Mouse (Mus musculus): ENCODE data around the gene Slc24a4. TPM values are rescaled to one million over a fixed set of nuclear protein-coding genes. Genes with fewer than 3 reads are reported as not detected.

Slc24a4 gene
- polyA plus RNA-seq, 1 experiment, result 3.4 TPM

GRCm38 (mm10) chr12:102295662-102296061 is 167.1 kb downstream of the Slc24a4 start:
- TF ChIP-seq CTCF (IDR thresholded peaks at IDR 0.05; ENCODE audit: borderline replicate concordance, insufficient read depth, low read depth, low read length), result no peak
- TF ChIP-seq POLR2A (IDR thresholded peaks at IDR 0.05; ENCODE audit: borderline replicate concordance, insufficient read depth, low read length), result no peak
- no peak for DNase-seq
- 54% methylated on average over 8 of the region's 8 CpGs for WGBS
- Histone ChIP-seq H3K4me3 (replicated peaks; ENCODE audit: insufficient read depth, low read depth, low read length) (no peak overlapping the region), H3K4me1 (ENCODE audit: control insufficient read depth, insufficient read depth, low read length) (no peaks in the 10 kb centered on the region), H3K27ac (ENCODE audit: insufficient read depth, low read length) (no peak overlapping the region), H3K27me3 (ENCODE audit: control insufficient read depth, insufficient read depth, low read length) (no peaks in the 10 kb centered on the region)

DNA sequence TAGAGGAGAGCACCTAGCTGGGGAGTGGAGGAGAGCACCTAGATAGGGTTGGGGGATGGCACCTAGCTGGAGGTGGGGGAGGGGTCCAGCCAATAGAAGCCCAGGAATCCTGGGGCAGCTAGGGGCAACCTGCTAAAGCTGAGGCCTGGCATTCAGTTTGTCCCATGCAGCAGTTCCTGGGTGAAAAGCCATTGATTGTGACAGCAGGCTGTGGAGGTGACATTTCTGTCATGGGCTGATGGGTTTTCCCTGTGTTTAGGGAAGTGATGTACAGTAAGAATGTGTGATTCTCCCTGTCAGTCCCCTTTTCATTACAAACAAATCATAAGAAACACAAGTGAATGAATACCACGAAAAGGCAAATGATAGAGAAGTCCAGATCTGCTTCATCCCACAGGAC is 167.8 kb downstream of the Slc24a4 start:
- H3K4me3 ChIP-seq (replicated peaks; ENCODE audit: insufficient read depth, low read depth, low read length), result no peak overlapping the region
- TF ChIP-seq CTCF (IDR thresholded peaks at IDR 0.05; ENCODE audit: borderline replicate concordance, insufficient read depth, low read depth, low read length), result no peak
- no peak for TF ChIP-seq POLR2A (IDR thresholded peaks at IDR 0.05; ENCODE audit: borderline replicate concordance, insufficient read depth, low read length)
- 93% methylated on average over 1 of the region's 1 CpGs for WGBS

GRCm38 (mm10) chr12:102296967-102297366 is 168.4 kb downstream of the Slc24a4 start:
- no peak overlapping the region for H3K4me3 ChIP-seq (replicated peaks; ENCODE audit: insufficient read depth, low read depth, low read length)
- no peaks in the 10 kb centered on the region for H3K27me3 ChIP-seq (ENCODE audit: control insufficient read depth, insufficient read depth, low read length)
- WGBS, result 80% methylated on average over 4 of the region's 4 CpGs
- H3K4me1 ChIP-seq (ENCODE audit: control insufficient read depth, insufficient read depth, low read length), result no peaks in the 10 kb centered on the region
- H3K27ac ChIP-seq (ENCODE audit: insufficient read depth, low read length), result no peak overlapping the region
- no peak for DNase-seq
- TF ChIP-seq POLR2A (IDR thresholded peaks at IDR 0.05; ENCODE audit: borderline replicate concordance, insufficient read depth, low read length) (no peak), CTCF (IDR thresholded peaks at IDR 0.05; ENCODE audit: borderline replicate concordance, insufficient read depth, low read depth, low read length) (no peak)

More for the DNA sequence above, 167.8 kb downstream of the Slc24a4 start:
- Histone ChIP-seq H3K4me1 (ENCODE audit: control insufficient read depth, insufficient read depth, low read length) (no peaks in the 10 kb centered on the region), H3K27ac (ENCODE audit: insufficient read depth, low read length) (no peak overlapping the region), H3K27me3 (ENCODE audit: control insufficient read depth, insufficient read depth, low read length) (no peaks in the 10 kb centered on the region)
- DNase-seq, result no peak

- 85% methylated on average over 5 of the region's 5 CpGs for WGBS
- Histone ChIP-seq H3K4me1 (ENCODE audit: control insufficient read depth, insufficient read depth, low read length) (peaks cover 4% of the 10 kb centered on the region), H3K27me3 (ENCODE audit: control insufficient read depth, insufficient read depth, low read length) (no peaks in the 10 kb centered on the region), H3K27ac (ENCODE audit: insufficient read depth, low read length) (no peak overlapping the region), H3K4me3 (replicated peaks; ENCODE audit: insufficient read depth, low read depth, low read length) (no peak overlapping the region)
- no peak for DNase-seq
- TF ChIP-seq CTCF (IDR thresholded peaks at IDR 0.05; ENCODE audit: borderline replicate concordance, insufficient read depth, low read depth, low read length), result no peak
- no peak for TF ChIP-seq POLR2A (IDR thresholded peaks at IDR 0.05; ENCODE audit: borderline replicate concordance, insufficient read depth, low read length)
Observed at GRCm38 (mm10) chr12:102299209-102299608, 170.7 kb downstream of the Slc24a4 start.

DNA sequence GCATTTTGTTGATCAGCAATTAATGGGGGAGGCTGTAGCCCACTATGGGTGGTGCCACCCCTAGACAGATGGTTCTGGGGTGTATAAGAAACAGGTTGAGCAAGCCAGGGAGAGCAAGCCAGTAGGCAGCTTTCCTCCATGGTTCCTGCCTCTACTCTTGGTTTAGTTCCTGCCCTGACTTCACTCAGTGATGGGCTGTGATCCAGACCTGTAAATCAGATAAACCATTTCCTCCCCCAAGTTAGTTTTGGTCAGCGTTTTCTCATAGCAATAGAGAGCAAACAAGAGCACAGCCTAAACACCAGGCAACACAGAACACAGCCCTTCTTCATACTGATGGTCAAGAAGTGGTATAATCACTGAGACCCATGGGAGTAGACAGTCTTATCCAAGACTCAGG is 173.1 kb downstream of the Slc24a4 start:
- TF ChIP-seq CTCF (IDR thresholded peaks at IDR 0.05; ENCODE audit: borderline replicate concordance, insufficient read depth, low read depth, low read length), result no peak
- no peak for TF ChIP-seq POLR2A (IDR thresholded peaks at IDR 0.05; ENCODE audit: borderline replicate concordance, insufficient read depth, low read length)
- DNase-seq, result no peak
- H3K4me3 ChIP-seq (replicated peaks; ENCODE audit: insufficient read depth, low read depth, low read length), result no peak overlapping the region
- 90% methylated on average over 1 of the region's 1 CpGs for WGBS
- no peak overlapping the region for H3K27ac ChIP-seq (ENCODE audit: insufficient read depth, low read length)
- H3K4me1 ChIP-seq (ENCODE audit: control insufficient read depth, insufficient read depth, low read length), result peaks cover 13% of the 10 kb centered on the region
- no peaks in the 10 kb centered on the region for H3K27me3 ChIP-seq (ENCODE audit: control insufficient read depth, insufficient read depth, low read length)

GRCm38 (mm10) chr12:102302322-102302721 is 173.8 kb downstream of the Slc24a4 start:
- no peak for DNase-seq
- no peak overlapping the region for H3K27ac ChIP-seq (ENCODE audit: insufficient read depth, low read length)
- WGBS, result 88% methylated on average over 9 of the region's 9 CpGs
- no peak overlapping the region for H3K4me3 ChIP-seq (replicated peaks; ENCODE audit: insufficient read depth, low read depth, low read length)
- peaks cover 13% of the 10 kb centered on the region for H3K4me1 ChIP-seq (ENCODE audit: control insufficient read depth, insufficient read depth, low read length)
- no peaks in the 10 kb centered on the region for H3K27me3 ChIP-seq (ENCODE audit: control insufficient read depth, insufficient read depth, low read length)
- TF ChIP-seq CTCF (IDR thresholded peaks at IDR 0.05; ENCODE audit: borderline replicate concordance, insufficient read depth, low read depth, low read length) (no peak), POLR2A (IDR thresholded peaks at IDR 0.05; ENCODE audit: borderline replicate concordance, insufficient read depth, low read length) (no peak)

DNA sequence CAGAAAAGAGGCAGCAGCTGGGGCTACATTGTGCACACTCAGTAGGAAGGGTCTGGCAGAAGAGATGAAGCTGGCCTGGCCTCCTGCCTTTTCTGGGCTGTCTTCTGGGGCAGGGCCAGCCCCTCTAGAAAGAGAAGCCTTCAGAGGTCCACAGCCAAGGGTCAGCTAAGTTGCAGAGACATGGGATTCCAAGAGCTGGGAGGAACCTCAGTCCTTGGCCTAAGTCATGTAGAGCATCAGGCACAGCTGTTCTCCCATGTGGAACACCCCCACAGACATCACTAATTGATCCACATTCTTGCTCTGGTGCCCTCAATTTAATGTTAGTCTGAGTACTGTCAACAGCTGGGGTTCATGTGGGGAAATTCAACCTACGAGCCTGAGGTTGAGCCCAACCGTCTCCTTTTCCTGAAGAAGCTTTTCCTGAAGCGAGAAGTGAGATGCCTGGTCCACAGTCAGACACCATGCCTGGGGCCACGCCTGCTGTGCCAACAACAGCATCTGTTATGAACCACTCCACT is 174.4 kb downstream of the Slc24a4 start:
- 87% methylated on average over 4 of the region's 4 CpGs for WGBS
- Histone ChIP-seq H3K27me3 (ENCODE audit: control insufficient read depth, insufficient read depth, low read length) (no peaks in the 10 kb centered on the region), H3K27ac (ENCODE audit: insufficient read depth, low read length) (no peak overlapping the region)

DNA sequence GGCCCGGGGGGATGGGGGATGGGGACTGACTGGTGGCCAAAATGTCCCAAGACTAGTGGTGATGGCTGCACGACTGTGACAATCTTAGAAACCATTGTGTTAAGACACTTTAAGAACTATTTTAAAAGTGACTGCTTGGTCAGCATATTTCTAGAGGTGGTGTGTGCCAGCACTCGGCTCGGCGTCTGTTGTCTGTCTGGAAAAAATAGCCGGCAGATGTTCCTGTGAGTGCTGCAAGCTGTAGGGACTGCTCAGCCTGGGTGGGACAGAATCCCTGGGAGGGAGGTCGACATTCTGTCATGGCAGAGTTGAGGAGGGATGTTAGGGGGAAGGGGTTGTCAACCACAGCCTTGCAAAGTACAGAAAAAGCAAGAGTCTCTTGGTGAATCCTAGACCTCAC is 175.3 kb downstream of the Slc24a4 start:
- no peak for TF ChIP-seq POLR2A (IDR thresholded peaks at IDR 0.05; ENCODE audit: borderline replicate concordance, insufficient read depth, low read length)
- TF ChIP-seq CTCF (IDR thresholded peaks at IDR 0.05; ENCODE audit: borderline replicate concordance, insufficient read depth, low read depth, low read length), result no peak
- no peak overlapping the region for H3K27ac ChIP-seq (ENCODE audit: insufficient read depth, low read length)
- peaks cover 17% of the 10 kb centered on the region for H3K4me1 ChIP-seq (ENCODE audit: control insufficient read depth, insufficient read depth, low read length)
- H3K27me3 ChIP-seq (ENCODE audit: control insufficient read depth, insufficient read depth, low read length), result no peaks in the 10 kb centered on the region
- no peak for DNase-seq
- no peak overlapping the region for H3K4me3 ChIP-seq (replicated peaks; ENCODE audit: insufficient read depth, low read depth, low read length)
- WGBS, result 44% methylated on average over 7 of the region's 7 CpGs

More for the DNA sequence above, 174.4 kb downstream of the Slc24a4 start:
- TF ChIP-seq CTCF (IDR thresholded peaks at IDR 0.05; ENCODE audit: borderline replicate concordance, insufficient read depth, low read depth, low read length), result no peak
- TF ChIP-seq POLR2A (IDR thresholded peaks at IDR 0.05; ENCODE audit: borderline replicate concordance, insufficient read depth, low read length), result no peak
- Histone ChIP-seq H3K4me3 (replicated peaks; ENCODE audit: insufficient read depth, low read depth, low read length) (no peak overlapping the region), H3K4me1 (ENCODE audit: control insufficient read depth, insufficient read depth, low read length) (peaks cover 13% of the 10 kb centered on the region)
- DNase-seq, result no peak

All from cerebellum, adult 2 months (tissue).